Mouse (Mus musculus): ENCODE measurements at regions not wholly inside any gene's neighbourhood (a gene's known extent, or its start where the extent isn't known, plus 50 kb on each side); places are given as distances from the start of the nearest gene placed in this dataset.
"Not testable (repeated sequence)": the region's sequence is repeated elsewhere in the genome, so short reads cannot be mapped to it uniquely, and the experiment has no call there.

DNA sequence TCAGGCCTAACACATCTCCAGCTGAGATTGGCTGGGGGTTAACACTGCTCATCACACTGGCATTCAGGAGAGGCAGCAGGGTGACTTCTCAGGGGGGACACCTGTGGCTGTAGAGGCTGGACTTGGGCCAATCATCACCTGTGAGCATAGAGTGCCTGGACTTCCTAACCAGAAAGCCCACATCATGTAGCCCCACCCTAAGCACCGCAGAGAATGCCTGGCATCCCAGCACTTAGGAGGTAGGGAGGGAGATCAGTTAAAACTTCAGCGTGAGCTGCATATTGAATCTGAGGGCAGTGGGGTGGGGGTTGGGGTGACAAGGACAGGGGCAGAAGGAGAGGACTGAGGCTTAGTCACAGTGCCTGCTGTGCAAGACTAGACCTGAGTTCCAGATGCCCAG lies 208.7 kb upstream of the Arid2 start:
- ATAC-seq (ENCODE audit: low FRiP score, low read depth): no peak
- Histone ChIP-seq H3K4me1 (no peaks in the 10 kb centered on the region), H3K27me3 (no peaks in the 10 kb centered on the region), H3K4me3 (no peak overlapping the region), H3K9me3 (no peaks in the 10 kb centered on the region), H3K27ac (replicated peaks) (no peak overlapping the region), H3K9ac (replicated peaks) (no peak overlapping the region), H3K4me2 (replicated peaks) (no peak overlapping the region), H3K36me3 (no peaks in the 10 kb centered on the region)
- 46% methylated on average over 2 of the region's 2 CpGs for WGBS

DNA sequence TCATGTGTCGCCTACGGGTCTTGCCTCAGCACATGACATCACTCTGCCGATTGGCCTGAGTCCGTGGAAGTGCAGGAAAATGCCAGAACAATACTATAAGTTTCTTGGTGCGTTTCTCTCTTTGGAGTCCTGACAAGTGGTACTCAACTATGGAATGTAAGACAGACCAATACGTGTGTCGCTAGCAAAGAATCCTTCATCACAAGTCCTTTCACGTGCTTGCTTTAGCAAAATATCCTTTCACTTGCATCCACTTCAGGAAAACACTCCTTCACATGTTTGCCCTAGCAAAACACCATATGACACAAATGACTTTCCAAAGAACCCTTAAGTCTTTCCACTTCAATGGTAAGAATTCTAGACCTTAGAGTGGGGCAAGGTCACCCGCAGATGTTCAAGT lies 197.6 kb upstream of the Arid2 start:
- H3K27ac ChIP-seq (replicated peaks): no peak overlapping the region
- no peak overlapping the region for H3K4me3 ChIP-seq
- H3K27me3 ChIP-seq: no peaks in the 10 kb centered on the region
- H3K36me3 ChIP-seq: no peaks in the 10 kb centered on the region
- no peak overlapping the region for H3K4me2 ChIP-seq (replicated peaks)
- WGBS: 95% methylated on average over 9 of the region's 9 CpGs
- no peaks in the 10 kb centered on the region for H3K4me1 ChIP-seq
- H3K9me3 ChIP-seq: no peaks in the 10 kb centered on the region
- no peak overlapping the region for H3K9ac ChIP-seq (replicated peaks)
- ATAC-seq (ENCODE audit: low FRiP score, low read depth): no peak

DNA sequence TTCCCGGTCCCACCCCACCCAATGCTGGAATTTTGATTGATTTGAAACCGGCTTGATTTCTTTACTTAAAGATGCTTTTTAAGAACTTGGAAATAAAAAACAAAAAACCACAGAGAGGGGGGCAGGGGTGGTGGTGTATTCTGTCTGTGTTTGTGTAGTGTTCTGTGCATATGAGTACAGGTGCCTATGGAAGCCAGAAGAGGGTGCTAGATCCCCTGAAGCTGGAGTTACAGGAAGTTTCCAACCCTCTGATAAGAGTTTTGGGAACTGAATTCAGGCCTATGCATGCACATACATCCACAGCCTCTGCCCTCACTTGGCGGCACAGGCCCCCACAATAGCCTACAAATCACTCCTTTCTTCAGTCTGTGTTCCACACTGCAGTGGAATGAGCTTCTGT lies 190.9 kb upstream of the Arid2 start:
- H3K9ac ChIP-seq (replicated peaks): no peak overlapping the region
- 89% methylated on average over 3 of the region's 3 CpGs for WGBS
- H3K4me2 ChIP-seq (replicated peaks): no peak overlapping the region
- H3K27me3 ChIP-seq: no peaks in the 10 kb centered on the region
- no peaks in the 10 kb centered on the region for H3K4me1 ChIP-seq
- no peaks in the 10 kb centered on the region for H3K36me3 ChIP-seq
- ATAC-seq (ENCODE audit: low FRiP score, low read depth): no peak
- H3K4me3 ChIP-seq: no peak overlapping the region
- no peak overlapping the region for H3K27ac ChIP-seq (replicated peaks)
- H3K9me3 ChIP-seq: no peaks in the 10 kb centered on the region

DNA sequence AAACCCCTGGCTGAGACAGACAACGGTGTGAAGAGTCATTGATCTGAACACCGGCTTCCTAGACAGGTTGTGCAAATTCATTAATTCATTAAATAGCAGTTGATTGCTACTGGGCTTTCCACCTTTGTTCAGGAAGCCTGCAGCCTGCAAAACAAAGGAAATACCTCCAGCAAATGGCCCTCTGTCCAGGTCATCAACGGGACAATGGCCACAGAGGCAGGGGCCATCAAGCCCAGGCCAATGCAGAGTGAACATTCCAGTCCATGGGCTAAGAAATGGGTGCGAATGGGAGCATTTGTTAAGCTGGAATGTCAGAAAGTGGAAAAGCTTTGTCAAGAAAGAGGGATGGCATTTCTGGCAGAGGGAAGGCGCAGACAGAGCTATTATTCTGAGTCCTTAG lies 188.5 kb upstream of the Arid2 start:
- WGBS: 80% methylated on average over 5 of the region's 5 CpGs
- no peak overlapping the region for H3K4me2 ChIP-seq (replicated peaks)
- H3K4me1 ChIP-seq: no peaks in the 10 kb centered on the region
- no peak for ATAC-seq (ENCODE audit: low FRiP score, low read depth)
- H3K9ac ChIP-seq (replicated peaks): no peak overlapping the region
- H3K27ac ChIP-seq (replicated peaks): no peak overlapping the region
- H3K4me3 ChIP-seq: no peak overlapping the region
- H3K36me3 ChIP-seq: no peaks in the 10 kb centered on the region
- no peaks in the 10 kb centered on the region for H3K9me3 ChIP-seq
- no peaks in the 10 kb centered on the region for H3K27me3 ChIP-seq

DNA sequence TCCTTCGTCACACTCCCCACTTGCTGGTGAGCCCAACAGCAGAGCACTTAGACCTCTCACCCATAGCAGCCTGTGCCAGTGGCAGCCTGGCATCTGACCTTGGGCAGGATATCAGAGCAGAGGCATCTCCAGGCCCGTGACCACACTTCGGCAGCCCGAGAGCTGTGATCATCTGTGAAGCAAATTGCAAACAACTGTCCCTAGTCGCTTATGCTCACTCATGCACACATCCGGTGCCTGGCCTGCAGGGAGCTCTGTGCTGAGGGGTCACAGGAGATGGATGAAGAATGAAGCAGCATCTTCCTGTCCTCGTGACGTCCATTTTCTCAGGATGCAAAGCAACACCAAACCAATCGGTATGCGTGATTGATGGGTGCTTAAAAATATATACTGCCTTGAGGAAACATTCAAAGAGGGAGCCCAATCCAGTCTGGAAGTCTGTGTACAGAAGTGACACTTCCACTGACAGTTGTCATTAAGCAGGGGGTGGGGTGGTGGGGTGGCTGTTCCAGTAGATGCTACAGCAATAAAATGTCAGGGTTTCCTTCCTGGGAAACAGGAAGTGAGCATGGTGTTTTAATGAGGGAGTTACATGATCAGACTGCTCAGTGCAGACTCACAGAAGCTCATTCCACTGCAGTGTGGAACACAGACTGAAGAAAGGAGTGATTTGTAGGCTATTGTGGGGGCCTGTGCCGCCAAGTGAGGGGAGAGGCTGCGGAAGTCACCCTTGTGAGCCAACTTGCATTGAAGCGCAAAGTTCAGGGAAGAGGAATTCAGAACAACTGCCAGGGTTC lies 187.3 kb upstream of the Arid2 start:
- H3K9ac ChIP-seq (replicated peaks); H3K4me2 ChIP-seq (replicated peaks); H3K9me3 ChIP-seq; H3K36me3 ChIP-seq; H3K27ac ChIP-seq (replicated peaks); H3K4me1 ChIP-seq; ATAC-seq (ENCODE audit: low FRiP score, low read depth); H3K4me3 ChIP-seq; H3K27me3 ChIP-seq: not testable (repeated sequence)
- 84% methylated on average over 12 of the region's 13 CpGs for WGBS

DNA sequence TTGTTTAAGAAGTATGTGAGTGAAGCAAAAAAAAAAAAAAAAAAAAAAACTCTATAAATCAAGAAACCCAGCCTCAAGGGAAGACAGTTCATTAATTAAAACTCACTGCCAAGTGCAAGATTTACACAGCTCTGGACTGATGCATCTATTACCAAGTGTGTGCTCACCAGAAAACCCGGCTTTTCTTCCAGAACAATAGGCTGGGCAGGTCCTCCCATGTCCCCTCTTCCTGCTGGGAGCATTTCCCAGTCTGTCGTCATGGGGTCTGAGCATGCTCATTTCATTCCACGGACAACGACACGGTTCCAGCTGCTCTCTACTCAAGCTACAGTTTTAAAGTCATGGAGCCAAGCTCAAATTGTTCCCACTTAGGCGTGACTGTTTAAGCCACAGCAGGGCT lies 183.6 kb upstream of the Arid2 start:
- 50% methylated on average over 6 of the region's 6 CpGs for WGBS
- Histone ChIP-seq H3K27ac (replicated peaks) (no peak overlapping the region), H3K9ac (replicated peaks) (no peak overlapping the region), H3K4me1 (no peaks in the 10 kb centered on the region), H3K36me3 (no peaks in the 10 kb centered on the region), H3K4me3 (no peak overlapping the region), H3K4me2 (replicated peaks) (no peak overlapping the region), H3K27me3 (no peaks in the 10 kb centered on the region), H3K9me3 (no peaks in the 10 kb centered on the region)
- no peak for ATAC-seq (ENCODE audit: low FRiP score, low read depth)

DNA sequence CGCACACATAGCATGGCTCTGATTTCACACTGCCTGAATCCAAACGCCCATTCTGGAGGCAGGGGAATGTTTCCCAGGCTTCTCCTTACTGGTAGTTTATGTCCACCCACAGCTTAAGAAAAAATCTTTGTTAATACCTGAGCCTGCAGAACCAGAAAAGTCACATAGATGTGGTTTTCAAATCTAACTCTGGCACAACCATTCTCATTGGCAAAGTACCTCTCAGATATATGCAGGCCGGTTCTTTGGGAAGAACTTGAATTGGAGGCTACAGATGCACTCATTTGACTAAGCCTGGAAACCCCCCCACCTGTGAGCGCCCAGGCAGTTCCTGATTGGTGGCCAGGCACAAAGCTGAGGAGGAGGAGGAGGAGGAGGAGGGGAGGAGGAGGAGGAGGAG lies 179.8 kb upstream of the Arid2 start:
- no peak for ATAC-seq (ENCODE audit: low FRiP score, low read depth)
- 57% methylated on average over 4 of the region's 4 CpGs for WGBS
- H3K27me3 ChIP-seq: no peaks in the 10 kb centered on the region
- no peaks in the 10 kb centered on the region for H3K36me3 ChIP-seq
- H3K27ac ChIP-seq (replicated peaks): no peak overlapping the region
- no peak overlapping the region for H3K4me3 ChIP-seq
- H3K4me1 ChIP-seq: no peaks in the 10 kb centered on the region
- no peaks in the 10 kb centered on the region for H3K9me3 ChIP-seq
- H3K4me2 ChIP-seq (replicated peaks): no peak overlapping the region
- no peak overlapping the region for H3K9ac ChIP-seq (replicated peaks)

DNA sequence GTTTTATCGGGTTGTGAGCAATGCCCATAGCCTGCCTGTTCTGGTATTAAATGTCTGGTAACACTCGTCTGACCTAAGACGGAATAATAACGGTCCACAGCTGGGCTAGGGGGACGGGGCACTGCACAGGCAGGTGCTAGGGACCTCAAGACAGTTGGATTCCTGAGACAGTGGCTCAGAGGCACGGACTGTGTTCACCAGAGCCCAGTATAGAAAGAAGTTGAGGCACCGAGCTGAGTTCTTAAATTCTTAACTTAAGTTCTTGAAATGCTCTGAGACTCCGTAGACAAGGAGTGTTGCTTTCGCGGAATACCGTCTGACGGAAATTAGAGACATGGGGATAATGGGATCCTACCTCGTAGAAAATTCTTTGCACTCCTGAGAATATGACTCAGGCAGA lies 174.2 kb upstream of the Arid2 start:
- Histone ChIP-seq H3K4me2 (replicated peaks) (no peak overlapping the region), H3K36me3 (no peaks in the 10 kb centered on the region), H3K27me3 (no peaks in the 10 kb centered on the region; the same call in 1 of the 2 replicates), H3K4me1 (no peaks in the 10 kb centered on the region), H3K27ac (replicated peaks) (no peak overlapping the region), H3K9ac (replicated peaks) (no peak overlapping the region), H3K4me3 (no peak overlapping the region), H3K9me3 (no peaks in the 10 kb centered on the region)
- 89% methylated on average over 13 of the region's 13 CpGs for WGBS
- no peak for ATAC-seq (ENCODE audit: low FRiP score, low read depth)

DNA sequence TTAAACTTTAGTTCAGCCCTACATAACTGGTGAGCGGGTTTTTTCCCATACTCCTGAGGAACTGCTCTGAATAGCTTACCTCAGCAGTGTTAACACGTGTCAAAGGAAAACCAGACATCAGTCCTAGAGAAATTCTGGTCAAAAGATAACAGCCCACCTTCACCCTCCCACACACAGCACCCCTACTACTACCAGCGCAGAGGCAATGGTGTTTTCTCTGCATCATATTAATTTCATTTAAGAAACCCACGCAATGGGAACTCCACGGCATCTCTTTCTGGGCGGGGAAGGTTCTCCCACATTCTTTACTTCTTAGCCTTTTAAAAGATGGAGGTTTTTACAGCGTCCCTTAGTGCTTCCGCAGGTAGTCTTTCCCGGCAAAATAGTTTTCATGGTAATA lies 172.7 kb upstream of the Arid2 start:
- Histone ChIP-seq H3K4me3 (no peak overlapping the region), H3K4me1 (no peaks in the 10 kb centered on the region), H3K27ac (replicated peaks) (no peak overlapping the region), H3K9ac (replicated peaks) (no peak overlapping the region), H3K27me3 (no peaks in the 10 kb centered on the region; the same call in 1 of the 2 replicates), H3K4me2 (replicated peaks) (no peak overlapping the region), H3K9me3 (no peaks in the 10 kb centered on the region), H3K36me3 (no peaks in the 10 kb centered on the region)
- 78% methylated on average over 9 of the region's 9 CpGs for WGBS
- ATAC-seq (ENCODE audit: low FRiP score, low read depth): no peak

DNA sequence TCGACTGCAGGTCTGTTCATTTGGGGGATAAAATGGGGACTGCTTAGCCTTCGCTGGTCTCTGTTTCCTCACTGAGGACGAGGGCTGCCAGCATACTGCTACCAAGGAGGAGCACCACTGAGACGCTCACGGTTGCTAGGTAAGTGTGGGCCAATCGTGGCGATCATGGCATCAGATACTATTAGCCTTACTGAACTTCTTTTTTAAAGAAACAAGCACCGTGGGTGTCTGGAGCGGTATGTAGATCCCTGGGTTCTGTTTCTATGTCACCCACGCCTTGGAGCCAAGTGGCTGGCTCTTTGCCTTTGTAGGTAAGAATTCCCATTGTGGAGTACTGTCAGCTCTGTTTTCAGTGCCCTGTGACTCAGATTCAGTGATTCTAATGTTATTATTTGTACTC lies 172.1 kb upstream of the Arid2 start:
- ATAC-seq (ENCODE audit: low FRiP score, low read depth): no peak
- H3K4me2 ChIP-seq (replicated peaks): no peak overlapping the region
- no peak overlapping the region for H3K4me3 ChIP-seq
- WGBS: 53% methylated on average over 10 of the region's 10 CpGs
- H3K4me1 ChIP-seq: no peaks in the 10 kb centered on the region
- no peaks in the 10 kb centered on the region for H3K9me3 ChIP-seq
- H3K36me3 ChIP-seq: no peaks in the 10 kb centered on the region
- H3K27me3 ChIP-seq: no peaks in the 10 kb centered on the region; the same call in 1 of the 2 replicates
- no peak overlapping the region for H3K27ac ChIP-seq (replicated peaks)
- no peak overlapping the region for H3K9ac ChIP-seq (replicated peaks)

DNA sequence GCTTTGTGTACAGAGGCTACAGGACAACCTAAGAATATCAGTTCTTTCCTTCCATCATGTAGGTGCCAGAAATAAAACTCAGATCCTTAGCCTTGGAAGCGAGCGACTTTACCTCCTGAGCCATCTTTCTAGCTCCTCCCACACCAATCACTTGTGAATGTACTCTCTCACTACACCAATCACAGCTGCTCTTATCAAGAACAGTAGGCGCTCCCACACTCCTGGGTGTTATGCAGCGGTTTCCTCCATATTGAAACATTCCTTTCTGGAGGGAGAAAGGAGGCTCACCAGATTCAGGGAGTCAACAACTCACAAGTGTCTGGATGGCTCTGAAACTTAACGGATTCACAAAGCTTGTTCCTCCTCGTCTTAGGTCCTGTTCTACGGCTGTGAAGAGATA lies 168.1 kb upstream of the Arid2 start:
- WGBS: 88% methylated on average over 7 of the region's 7 CpGs
- no peaks in the 10 kb centered on the region; the same call in 1 of the 2 replicates for H3K27me3 ChIP-seq
- no peak overlapping the region for H3K4me3 ChIP-seq
- ATAC-seq (ENCODE audit: low FRiP score, low read depth): no peak
- H3K9ac ChIP-seq (replicated peaks): no peak overlapping the region
- 0 out of 2 replicates have a peak, but pooled peaks cover 3% of the 10 kb centered on the region for H3K9me3 ChIP-seq
- no peaks in the 10 kb centered on the region for H3K36me3 ChIP-seq
- H3K27ac ChIP-seq (replicated peaks): no peak overlapping the region
- peaks cover 4% of the 10 kb centered on the region; the same call in 1 of the 2 replicates for H3K4me1 ChIP-seq
- H3K4me2 ChIP-seq (replicated peaks): no peak overlapping the region

DNA sequence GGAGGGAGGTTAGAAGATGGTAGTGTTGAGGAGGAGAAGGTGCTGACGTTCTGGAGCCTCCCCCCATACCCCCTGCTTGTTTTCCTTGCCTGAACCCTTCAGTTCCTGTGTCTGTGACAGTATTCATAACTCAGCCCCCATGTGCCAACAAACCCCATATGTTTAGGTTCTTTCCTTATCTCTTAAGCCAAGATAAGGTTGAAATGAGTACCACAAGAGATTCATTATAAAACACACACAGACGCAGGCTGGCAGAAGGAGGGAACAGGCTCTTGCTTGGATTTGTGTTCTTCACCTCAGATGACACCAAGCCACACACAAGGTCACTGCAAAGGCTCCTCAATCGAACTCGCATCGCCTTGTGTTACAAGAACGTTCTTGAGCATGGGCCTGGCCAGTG lies 162.9 kb upstream of the Arid2 start:
- no peaks in the 10 kb centered on the region for H3K27me3 ChIP-seq
- no peak overlapping the region for H3K27ac ChIP-seq (replicated peaks)
- 89% methylated on average over 6 of the region's 6 CpGs for WGBS
- ATAC-seq (ENCODE audit: low FRiP score, low read depth): no peak
- peaks cover 6% of the 10 kb centered on the region; the same call in 1 of the 2 replicates for H3K4me1 ChIP-seq
- H3K9ac ChIP-seq (replicated peaks): no peak overlapping the region
- no peak overlapping the region for H3K4me3 ChIP-seq
- H3K9me3 ChIP-seq: 0 out of 2 replicates have a peak, but pooled peaks cover 3% of the 10 kb centered on the region
- H3K4me2 ChIP-seq (replicated peaks): no peak overlapping the region
- no peaks in the 10 kb centered on the region for H3K36me3 ChIP-seq

DNA sequence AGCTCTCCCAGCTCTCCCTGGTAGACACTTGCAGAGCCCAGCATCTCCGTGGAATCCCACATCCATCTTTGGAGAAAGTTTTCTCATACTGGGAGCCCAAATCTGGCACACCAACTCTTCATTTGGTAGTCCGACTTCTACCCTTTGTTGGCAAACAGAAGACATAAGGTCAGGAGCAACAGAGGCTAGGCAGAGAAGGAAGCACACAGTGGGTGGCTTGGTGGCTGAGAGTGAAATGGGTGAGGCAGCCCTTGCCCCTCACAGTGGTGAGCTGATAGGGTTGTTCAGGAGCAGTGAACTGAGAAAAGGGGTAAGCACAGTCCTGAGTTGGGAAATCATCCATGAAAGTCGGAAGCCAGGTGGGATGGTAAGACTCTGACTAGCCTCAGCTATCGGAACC lies 157.6 kb upstream of the Arid2 start:
- no peaks in the 10 kb centered on the region for H3K4me1 ChIP-seq
- no peak overlapping the region for H3K27ac ChIP-seq (replicated peaks)
- H3K27me3 ChIP-seq: no peaks in the 10 kb centered on the region
- no peak for ATAC-seq (ENCODE audit: low FRiP score, low read depth)
- no peaks in the 10 kb centered on the region for H3K9me3 ChIP-seq
- 87% methylated on average over 4 of the region's 4 CpGs for whole genome bisulfite sequencing
- H3K9ac ChIP-seq (replicated peaks): no peak overlapping the region
- H3K4me3 ChIP-seq: no peak overlapping the region
- H3K4me2 ChIP-seq (replicated peaks): no peak overlapping the region
- H3K36me3 ChIP-seq: no peaks in the 10 kb centered on the region

Data from midbrain, embryonic 12.5 days (tissue).